Mouse (Mus musculus) heart, adult 9 months (tissue): ENCODE measurements around the gene Smim17.

ENCODE experiments used
- DNase-seq, 2 experiments: peaks; one replicate each; pipeline ENCODE4 v3.0.0; 2022; ENCODE audit warnings: low spot score in 2 of 2

Gene Smim17

DNA sequence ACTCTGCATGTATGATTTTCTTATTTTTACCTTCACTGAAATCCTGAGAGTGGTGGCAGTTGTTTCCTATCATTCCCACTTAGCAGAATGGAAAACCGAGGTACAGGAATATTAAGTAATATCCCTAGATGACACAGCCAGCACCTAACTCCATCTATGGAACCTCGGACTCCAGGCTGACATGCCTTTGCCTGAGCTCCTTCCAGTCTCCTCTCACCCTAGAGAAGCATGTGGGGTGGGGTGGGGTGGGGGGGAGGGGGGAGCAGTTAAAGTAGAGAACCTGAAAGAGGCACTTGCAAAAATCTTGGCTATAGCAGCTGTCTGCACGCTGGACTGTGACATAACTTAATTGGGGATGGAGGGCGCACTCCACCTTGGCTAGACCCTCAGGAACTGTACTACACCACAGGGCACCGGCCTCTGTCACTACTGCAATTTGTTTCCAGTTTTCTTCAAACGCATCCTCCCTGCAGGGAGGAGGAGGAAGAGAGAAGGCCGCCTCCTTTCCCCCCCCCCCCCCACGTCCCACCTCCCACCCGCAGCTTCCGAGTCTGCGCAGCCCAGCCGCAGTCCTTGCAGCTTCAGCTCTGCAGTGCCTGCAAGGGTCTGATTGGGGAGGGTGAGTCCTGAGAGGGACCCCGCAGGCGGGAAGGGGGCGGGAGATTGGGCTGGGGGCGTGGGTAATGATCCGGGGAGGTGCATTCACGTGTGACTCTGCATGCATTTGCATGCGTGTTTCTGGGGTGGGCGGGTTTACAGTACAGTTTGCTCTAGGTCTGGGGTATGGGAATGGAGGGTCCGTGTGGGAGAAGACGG is 16.3 kb downstream of the Smim17 start:
- DNase-seq, result no peak

- DNase-seq, result no peak
Measured at GRCm38 (mm10) chr7:6415442-6415787, 16.9 kb downstream of the Smim17 start.

GRCm38 (mm10) chr7:6419894-6420293 is 21.4 kb downstream of the Smim17 start:
- no peak for DNase-seq

DNA sequence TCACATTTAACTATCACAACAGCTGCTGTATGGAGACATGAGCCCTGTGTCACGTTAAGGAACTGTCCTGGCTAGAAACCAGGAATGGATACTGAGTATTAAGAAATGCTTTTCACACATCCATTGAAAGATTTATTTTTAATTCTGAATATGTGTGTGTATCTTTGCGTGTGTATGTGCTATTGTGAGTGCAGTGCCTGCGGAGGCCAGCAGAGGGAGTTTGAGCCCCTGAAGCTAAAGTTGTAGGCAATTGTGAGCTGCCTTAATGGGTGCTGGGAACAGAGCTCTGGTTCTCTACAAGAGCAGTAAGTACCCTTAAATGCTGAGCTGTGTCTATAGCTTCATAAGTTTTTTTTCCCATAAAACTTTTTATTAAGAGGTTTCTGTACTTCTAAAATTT is 30.9 kb downstream of the Smim17 start:
- DNase-seq, result no peak

DNA sequence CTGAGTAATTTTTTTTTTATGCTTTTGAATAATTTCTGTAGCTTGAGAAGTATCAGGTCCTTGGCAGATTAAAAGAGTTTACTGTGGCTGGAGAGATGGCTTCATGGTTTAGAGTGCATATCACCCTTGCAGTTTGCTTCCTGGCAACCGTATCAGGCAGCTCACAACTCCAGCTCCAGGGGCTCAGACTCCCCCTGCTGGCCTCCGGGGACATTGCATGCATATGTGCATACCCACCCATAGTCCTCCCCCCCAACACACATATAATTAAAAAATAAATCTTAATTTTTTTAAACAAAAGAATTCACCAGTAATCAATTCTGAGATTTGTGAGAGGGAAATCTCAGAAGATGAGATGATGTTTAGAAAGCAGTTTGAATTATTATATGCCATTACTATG is 31.8 kb downstream of the Smim17 start:
- no peak for DNase-seq

GRCm38 (mm10) chr7:6438388-6438787 is 39.9 kb downstream of the Smim17 start, which contains the start of gene Olfr1344:
Gene Olfr1344 (plus strand): TSS chr7:6438688.
- no peak for DNase-seq

DNA sequence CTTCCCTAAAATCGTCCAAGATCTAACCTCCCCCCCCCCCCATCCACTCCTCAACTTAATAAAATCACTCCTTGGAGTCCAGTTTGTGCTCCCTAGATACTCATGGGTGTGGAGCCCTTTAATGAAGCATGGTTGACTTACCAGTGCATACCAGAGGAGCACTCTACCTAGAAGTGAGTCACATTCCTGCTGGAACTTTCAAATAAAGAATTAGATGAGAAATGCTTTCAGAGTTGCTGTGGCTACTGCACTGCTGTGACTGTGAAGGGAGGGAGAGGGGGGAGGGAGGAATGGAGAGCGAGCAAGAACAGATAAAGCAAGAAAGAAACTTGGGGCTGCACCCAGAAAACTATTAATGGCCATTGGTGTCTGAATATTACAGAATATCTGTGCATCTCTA is 42.7 kb downstream of the Smim17 start:
- DNase-seq, result no peak

DNA sequence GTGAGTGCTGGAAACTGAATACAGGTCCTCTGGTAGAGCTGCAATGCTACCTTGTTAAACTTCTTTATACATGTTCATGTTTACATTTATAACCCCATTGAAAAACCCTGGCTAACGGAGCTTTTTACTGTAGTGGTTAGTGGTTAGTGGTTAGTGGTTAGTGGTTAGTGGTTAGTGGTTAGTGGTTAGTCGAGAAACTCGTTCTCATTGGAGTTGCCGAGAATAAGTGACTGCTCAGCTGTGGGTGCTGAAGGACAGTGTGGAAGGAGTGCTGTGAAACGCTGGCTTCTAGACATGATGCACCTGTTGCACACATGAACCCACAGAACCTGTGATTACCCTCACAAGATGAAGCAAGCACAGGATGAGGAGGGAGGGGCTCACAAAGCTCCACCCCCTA is 49.3 kb downstream of the Smim17 start:
- DNase-seq, result no peak

- no peak for DNase-seq
Measured at GRCm38 (mm10) chr7:6455868-6456267, 57.4 kb downstream of the Smim17 start, which contains the start of gene Olfr1336. Gene Olfr1336 (plus strand): TSS chr7:6456168.

- DNase-seq, result no peak
Measured at GRCm38 (mm10) chr7:6456399-6456798, 57.9 kb downstream of the Smim17 start.

DNA sequence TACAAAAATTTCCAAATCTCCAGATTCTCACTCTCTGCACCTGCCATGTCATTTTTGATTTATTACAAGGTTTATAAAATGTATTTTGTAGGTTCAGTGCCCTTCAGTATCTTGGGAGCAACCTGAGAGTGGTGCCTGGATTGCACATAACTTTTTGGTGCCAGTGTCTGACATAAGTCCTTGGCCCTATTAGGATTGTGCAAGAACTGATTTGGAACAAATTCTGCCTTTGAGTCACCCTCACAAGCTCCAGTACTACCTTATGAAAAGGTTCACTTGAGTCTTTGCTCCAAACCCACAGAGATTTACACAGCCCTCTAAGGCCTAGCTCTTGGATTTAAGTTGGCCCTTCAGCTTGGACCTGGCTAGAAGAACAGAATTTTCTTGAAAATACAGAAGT is 68.4 kb downstream of the Smim17 start, which contains the start of gene Olfr1346:
Gene Olfr1346, plus strand, starts transcription at position 151 of the 400 bp plus-strand sequence.
- DNase-seq, result no peak

DNA sequence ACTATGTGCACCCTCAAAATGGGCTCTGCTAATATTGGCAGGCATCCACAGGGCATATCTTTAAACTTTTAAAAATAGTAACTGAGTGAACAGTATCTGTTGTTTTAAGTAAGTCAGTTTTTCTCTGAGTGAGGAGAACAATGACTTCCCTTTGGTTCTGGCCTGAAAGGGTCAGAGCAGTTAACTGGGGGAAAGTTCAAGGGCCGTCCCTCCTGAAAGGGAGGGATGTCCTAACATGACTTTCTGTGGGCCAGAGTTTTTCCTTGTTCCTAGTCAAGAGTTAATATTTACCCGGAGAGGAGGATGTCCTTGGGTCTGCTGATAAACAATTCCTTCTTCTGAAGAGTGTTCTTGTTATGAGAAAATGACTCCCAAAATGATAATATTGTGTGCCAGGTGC is 79.1 kb downstream of the Smim17 start:
- peak in 1 of 2 experiments; percentile 1 for DNase-seq
